Mouse (Mus musculus): ENCODE measurements around the gene Saysd1. TPM values are rescaled to one million over a fixed set of nuclear protein-coding genes. Genes with fewer than 3 reads are reported as not detected.
A peak's percentile ranks its signal among the peaks of the same experiment; 100 is the strongest.

Gene Saysd1
- polyA plus RNA-seq, 1 experiment = 5.9 TPM

DNA sequence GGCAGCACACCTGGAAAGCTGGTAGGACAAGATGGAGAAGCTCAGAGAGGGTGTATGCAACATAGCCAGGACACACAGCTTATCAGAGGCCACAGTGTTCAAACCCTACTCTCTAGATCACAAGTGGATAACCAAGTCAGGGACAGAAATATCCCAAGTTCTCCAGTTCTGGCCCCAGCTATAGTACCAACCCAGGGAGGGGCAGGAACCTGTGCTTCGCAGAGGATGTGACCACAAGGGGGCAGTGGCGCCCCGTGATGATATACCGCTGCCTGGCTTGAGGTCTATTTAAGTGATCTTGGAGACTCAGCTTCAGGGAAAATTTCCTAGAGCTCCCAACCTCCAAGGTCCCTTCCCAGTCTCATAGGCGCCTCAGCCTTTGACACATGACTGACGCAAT, 24.4 kb downstream of the Saysd1 start:
- TF ChIP-seq POLR2A (IDR thresholded peaks at IDR 0.05; ENCODE audit: borderline replicate concordance, control insufficient read depth, low read depth, low read length) (no peak), CTCF (IDR thresholded peaks at IDR 0.05; ENCODE audit: control insufficient read depth, insufficient read depth, low read length) (peak; percentile 84)
- no peak overlapping the region for H3K27ac ChIP-seq (ENCODE audit: control insufficient read depth, insufficient read depth, low read depth, low read length, poor library complexity)
- 6% methylated on average over 6 of the region's 6 CpGs for WGBS
- 0 out of 2 replicates have a peak, but pooled peaks cover 1% of the 10 kb centered on the region for H3K4me1 ChIP-seq (ENCODE audit: control insufficient read depth, insufficient read depth, low read length)
- no peak overlapping the region for H3K4me3 ChIP-seq (replicated peaks; ENCODE audit: control insufficient read depth, low read depth, low read length)

DNA sequence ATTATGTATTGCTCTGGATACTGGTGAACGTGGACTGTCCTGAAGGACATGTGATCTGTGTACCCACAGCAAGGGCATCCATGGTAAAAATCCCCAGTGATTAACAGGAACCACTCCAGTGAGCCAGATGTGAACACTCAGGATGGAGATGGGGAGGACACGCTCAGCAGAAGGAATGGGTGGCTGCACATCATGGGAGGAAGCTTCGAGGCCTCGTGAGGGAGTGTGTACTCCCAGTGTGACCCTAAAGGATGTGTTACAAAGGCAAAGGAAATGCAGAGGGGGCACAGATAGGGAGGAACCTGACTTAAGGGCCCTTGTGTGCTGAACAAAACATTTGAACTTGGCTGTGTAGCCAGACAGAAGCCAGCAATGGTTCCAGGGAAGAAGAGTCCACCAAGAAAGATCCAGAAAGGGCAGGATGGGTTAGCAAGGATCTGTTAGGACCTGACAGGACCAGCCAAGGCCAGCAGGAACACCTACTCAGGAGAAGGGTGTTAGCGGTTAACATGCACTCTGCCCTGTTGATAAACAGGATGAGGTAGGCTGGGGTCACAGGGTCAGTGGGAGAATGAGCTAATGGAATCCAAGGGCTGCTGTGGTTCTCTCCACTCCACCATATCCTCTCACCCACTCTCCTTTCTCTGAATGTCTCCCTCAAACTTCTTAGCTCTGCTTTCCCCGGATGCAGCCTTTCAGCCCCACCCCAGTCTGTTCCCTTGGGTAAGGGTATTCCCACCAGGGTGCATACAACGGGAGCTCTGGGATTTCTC, 25.0 kb downstream of the Saysd1 start:
- TF ChIP-seq POLR2A (IDR thresholded peaks at IDR 0.05; ENCODE audit: borderline replicate concordance, control insufficient read depth, low read depth, low read length) = no peak
- no peak for TF ChIP-seq CTCF (IDR thresholded peaks at IDR 0.05; ENCODE audit: control insufficient read depth, insufficient read depth, low read length)

DNA sequence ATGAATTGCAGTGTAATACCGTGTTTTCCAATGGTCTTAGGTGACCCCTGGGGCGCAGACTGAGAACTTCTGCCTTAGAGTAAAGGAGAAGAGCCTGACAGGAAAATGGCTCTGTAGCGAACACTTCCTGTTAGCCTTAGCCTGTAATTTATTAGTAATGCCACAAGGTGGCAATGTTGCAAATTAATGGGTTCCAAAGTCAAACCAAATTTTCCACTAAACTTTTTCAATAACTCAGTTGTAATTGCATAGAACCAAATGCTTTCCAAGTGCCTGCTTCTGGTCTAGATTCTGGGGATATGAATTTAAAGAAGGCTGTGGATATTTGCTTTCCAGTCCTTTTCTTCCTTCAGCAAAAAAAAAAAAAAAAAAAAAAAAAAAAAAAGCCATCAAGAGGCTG, 26.1 kb downstream of the Saysd1 start:
- Histone ChIP-seq H3K27ac (ENCODE audit: control insufficient read depth, insufficient read depth, low read depth, low read length, poor library complexity) (no peak overlapping the region), H3K4me3 (replicated peaks; ENCODE audit: control insufficient read depth, low read depth, low read length) (no peak overlapping the region), H3K4me1 (ENCODE audit: control insufficient read depth, insufficient read depth, low read length) (no peaks in the 10 kb centered on the region)
- TF ChIP-seq CTCF (IDR thresholded peaks at IDR 0.05; ENCODE audit: control insufficient read depth, insufficient read depth, low read length) (no peak), POLR2A (IDR thresholded peaks at IDR 0.05; ENCODE audit: borderline replicate concordance, control insufficient read depth, low read depth, low read length) (no peak)
- WGBS = 77% methylated on average over 3 of the region's 3 CpGs

More for the DNA sequence above, 25.0 kb downstream of the Saysd1 start:
- WGBS = 45% methylated on average over 7 of the region's 7 CpGs
- Histone ChIP-seq H3K27ac (ENCODE audit: control insufficient read depth, insufficient read depth, low read depth, low read length, poor library complexity) (no peak overlapping the region), H3K4me3 (replicated peaks; ENCODE audit: control insufficient read depth, low read depth, low read length) (no peak overlapping the region), H3K4me1 (ENCODE audit: control insufficient read depth, insufficient read depth, low read length) (0 out of 2 replicates have a peak, but pooled peaks cover 1% of the 10 kb centered on the region)

DNA sequence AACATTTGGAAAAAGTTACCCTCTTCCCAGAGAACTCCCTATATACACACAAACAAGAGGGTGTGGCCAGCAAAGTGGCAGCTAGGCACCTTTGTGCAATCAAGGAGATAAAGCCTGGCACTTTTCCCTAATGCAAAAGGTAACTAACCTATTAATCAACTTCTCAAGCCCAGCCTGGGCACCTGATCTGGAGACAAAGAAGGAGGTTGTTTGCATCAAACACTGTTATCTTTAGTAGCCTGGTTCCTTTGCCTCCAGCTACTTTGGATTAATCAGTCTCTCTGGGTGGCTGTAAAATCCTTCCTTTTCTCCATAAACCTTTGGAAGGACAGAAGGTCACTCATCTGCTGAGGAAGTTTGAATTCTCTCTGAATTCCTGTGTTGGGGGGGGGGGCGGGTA, 27.4 kb downstream of the Saysd1 start:
- Histone ChIP-seq H3K27ac (ENCODE audit: control insufficient read depth, insufficient read depth, low read depth, low read length, poor library complexity) (no peak overlapping the region), H3K4me3 (replicated peaks; ENCODE audit: control insufficient read depth, low read depth, low read length) (no peak overlapping the region), H3K4me1 (ENCODE audit: control insufficient read depth, insufficient read depth, low read length) (no peaks in the 10 kb centered on the region)
- TF ChIP-seq POLR2A (IDR thresholded peaks at IDR 0.05; ENCODE audit: borderline replicate concordance, control insufficient read depth, low read depth, low read length) (no peak), CTCF (IDR thresholded peaks at IDR 0.05; ENCODE audit: control insufficient read depth, insufficient read depth, low read length) (no peak)
- WGBS = 67% methylated on average over 1 of the region's 1 CpGs

DNA sequence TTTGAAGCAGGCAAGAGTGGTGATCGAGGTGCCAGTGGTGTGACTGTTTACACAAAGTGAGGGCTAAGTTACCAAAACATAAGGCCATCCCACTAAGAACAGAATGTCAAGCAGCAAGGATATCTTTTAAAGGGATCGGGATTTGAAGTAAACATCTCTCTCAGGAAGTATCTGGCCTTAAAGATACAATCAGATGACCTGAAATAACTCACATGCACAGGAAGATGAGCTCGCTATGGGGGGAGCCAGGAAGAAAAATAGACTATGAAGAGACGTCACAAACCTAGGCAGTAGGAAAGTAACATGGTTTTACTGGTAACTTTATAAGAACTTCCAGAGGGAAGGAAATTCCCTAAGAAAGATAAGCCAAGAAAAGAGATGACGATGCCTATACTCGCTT, 32.1 kb downstream of the Saysd1 start:
- Histone ChIP-seq H3K4me3 (replicated peaks; ENCODE audit: control insufficient read depth, low read depth, low read length) (no peak overlapping the region), H3K27ac (ENCODE audit: control insufficient read depth, insufficient read depth, low read depth, low read length, poor library complexity) (no peak overlapping the region), H3K4me1 (ENCODE audit: control insufficient read depth, insufficient read depth, low read length) (no peaks in the 10 kb centered on the region)
- 62% methylated on average over 6 of the region's 6 CpGs for WGBS
- TF ChIP-seq POLR2A (IDR thresholded peaks at IDR 0.05; ENCODE audit: borderline replicate concordance, control insufficient read depth, low read depth, low read length) = no peak
- no peak for TF ChIP-seq CTCF (IDR thresholded peaks at IDR 0.05; ENCODE audit: control insufficient read depth, insufficient read depth, low read length)

DNA sequence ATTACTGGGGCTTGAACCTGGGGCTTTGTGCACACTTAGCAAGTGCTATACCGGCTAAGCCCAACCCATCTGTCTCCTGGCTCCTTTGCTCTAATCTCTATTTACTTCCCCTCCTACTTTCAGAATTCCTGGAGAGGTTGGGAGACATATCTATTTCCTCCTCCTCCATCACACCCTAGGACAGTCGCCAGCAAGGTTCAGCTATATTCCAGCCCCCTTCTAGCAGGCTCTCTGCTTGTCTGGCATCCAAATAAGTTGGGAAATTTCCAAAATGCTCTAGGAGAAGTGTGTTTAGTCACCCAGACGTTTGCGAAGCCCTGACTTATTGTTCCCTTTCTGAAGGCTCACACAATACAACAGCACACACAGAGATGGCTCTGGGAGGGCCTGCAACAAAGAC, 35.1 kb downstream of the Saysd1 start:
- TF ChIP-seq CTCF (IDR thresholded peaks at IDR 0.05; ENCODE audit: control insufficient read depth, insufficient read depth, low read length) = no peak
- no peak for TF ChIP-seq POLR2A (IDR thresholded peaks at IDR 0.05; ENCODE audit: borderline replicate concordance, control insufficient read depth, low read depth, low read length)
- no peak overlapping the region for H3K4me3 ChIP-seq (replicated peaks; ENCODE audit: control insufficient read depth, low read depth, low read length)
- no peak overlapping the region for H3K27ac ChIP-seq (ENCODE audit: control insufficient read depth, insufficient read depth, low read depth, low read length, poor library complexity)
- WGBS = 59% methylated on average over 4 of the region's 4 CpGs
- H3K4me1 ChIP-seq (ENCODE audit: control insufficient read depth, insufficient read depth, low read length) = no peaks in the 10 kb centered on the region

DNA sequence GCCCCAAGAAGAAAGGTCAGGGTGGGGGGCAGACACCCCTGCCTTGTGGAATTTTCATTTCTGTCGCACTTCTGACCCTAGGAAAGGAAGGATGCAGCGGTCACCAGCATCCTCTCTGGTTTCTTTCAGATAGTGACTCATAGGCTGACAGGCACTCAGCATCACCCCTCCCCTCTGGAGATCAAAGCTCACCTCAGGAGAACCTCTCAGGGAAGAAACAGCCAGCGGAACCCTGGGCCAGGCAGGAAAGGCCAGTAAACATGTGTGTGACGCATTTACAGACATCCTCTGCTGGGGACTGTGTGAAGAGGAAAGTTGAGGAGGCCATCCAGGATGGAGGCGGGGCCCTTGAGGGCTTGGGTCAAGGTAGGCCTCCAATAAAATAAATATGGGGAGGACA, 40.3 kb downstream of the Saysd1 start:
- TF ChIP-seq POLR2A (IDR thresholded peaks at IDR 0.05; ENCODE audit: borderline replicate concordance, control insufficient read depth, low read depth, low read length) (no peak), CTCF (IDR thresholded peaks at IDR 0.05; ENCODE audit: control insufficient read depth, insufficient read depth, low read length) (no peak)
- no peaks in the 10 kb centered on the region for H3K4me1 ChIP-seq (ENCODE audit: control insufficient read depth, insufficient read depth, low read length)
- no peak overlapping the region for H3K4me3 ChIP-seq (replicated peaks; ENCODE audit: control insufficient read depth, low read depth, low read length)
- 40% methylated on average over 5 of the region's 5 CpGs for WGBS
- H3K27ac ChIP-seq (ENCODE audit: control insufficient read depth, insufficient read depth, low read depth, low read length, poor library complexity) = no peak overlapping the region

DNA sequence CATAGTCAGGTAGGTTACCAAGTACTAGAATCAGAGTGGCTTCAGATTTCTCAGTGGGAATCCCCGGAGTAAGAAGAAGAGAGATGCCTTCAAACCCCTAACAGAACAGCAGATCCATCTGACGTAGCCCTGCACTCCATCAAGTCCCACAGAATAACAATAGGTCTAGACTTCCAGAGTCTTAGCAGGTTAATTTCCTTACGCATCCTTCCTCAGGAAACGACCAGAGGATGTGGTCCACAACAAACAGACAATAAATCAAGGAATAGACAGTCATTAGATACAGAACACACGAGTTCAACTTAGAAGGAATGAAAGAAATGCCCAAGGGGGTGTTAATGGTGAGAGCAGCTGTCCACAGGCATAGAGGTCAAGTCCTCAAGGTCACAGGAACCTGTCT, 43.4 kb downstream of the Saysd1 start:
- TF ChIP-seq POLR2A (IDR thresholded peaks at IDR 0.05; ENCODE audit: borderline replicate concordance, control insufficient read depth, low read depth, low read length) (no peak), CTCF (IDR thresholded peaks at IDR 0.05; ENCODE audit: control insufficient read depth, insufficient read depth, low read length) (no peak)
- WGBS = 16% methylated on average over 5 of the region's 5 CpGs
- Histone ChIP-seq H3K4me1 (ENCODE audit: control insufficient read depth, insufficient read depth, low read length) (no peaks in the 10 kb centered on the region), H3K4me3 (replicated peaks; ENCODE audit: control insufficient read depth, low read depth, low read length) (no peak overlapping the region), H3K27ac (ENCODE audit: control insufficient read depth, insufficient read depth, low read depth, low read length, poor library complexity) (no peak overlapping the region)
